Mouse (Mus musculus): Measurements from ENCODE around the gene Ubac1.

GRCm38 (mm10) chr2:25977587-25978239 is 43.8 kb downstream of the Ubac1 start:
- no peak for TF ChIP-seq USF1 (IDR thresholded peaks at IDR 0.05; ENCODE audit: low read depth)
- no peak for TF ChIP-seq POLR2A (IDR thresholded peaks at IDR 0.05; ENCODE audit: insufficient read length, low read depth)
- TF ChIP-seq TCF12 (IDR thresholded peaks at IDR 0.05; ENCODE audit: insufficient read depth, poor library complexity, severe bottlenecking): no peak
- no peak for TF ChIP-seq MYOG (IDR thresholded peaks at IDR 0.05; ENCODE audit: control insufficient read depth in 1 of 3, insufficient read depth in 1 of 3, insufficient read length in 2 of 3, low read depth in 2 of 3)
- TF ChIP-seq E2F4 (IDR thresholded peaks at IDR 0.05; ENCODE audit: insufficient read depth): no peak
- TF ChIP-seq POLR2AphosphoS2 (IDR thresholded peaks at IDR 0.05; ENCODE audit: insufficient read length, low read depth): no peak

Measured in myocyte (in vitro differentiated cells).